Mouse (Mus musculus) layer of hippocampus, adult 8-10 months (tissue): Measurements from ENCODE around the gene Crybg3. TPM values are rescaled to one million over a fixed set of nuclear protein-coding genes. Genes with fewer than 3 reads are reported as not detected.

Experiments used
- DNase-seq, 2 experiments: peaks; one replicate each; pipeline ENCODE4 v3.0.0; 2022; ENCODE audit warnings: low spot score in 2 of 2
- total RNA-seq, 4 experiments: library from RNA; stranded (reverse); gene quantifications; 2 replicates each; pipeline ENCODE4 v1.2.4; 2022

Gene Crybg3
- total RNA-seq: 1 to 10 TPM; 4.2 to 6.6 (median 5.0) TPM

- peak in 1 of 2 experiments; percentile 24 for DNase-seq
Measured at GRCm38 (mm10) chr16:59600311-59601251, at the start of gene Crybg3. Crybg3 (minus strand) TSS chr16:59600979.

- no peak for DNase-seq
Measured at GRCm38 (mm10) chr16:59643766-59644165, 43.0 kb upstream of the Crybg3 start.

- no peak for DNase-seq
Measured at GRCm38 (mm10) chr16:59639985-59640384, 39.2 kb upstream of the Crybg3 start.

GRCm38 (mm10) chr16:59639102-59639691 is 38.4 kb upstream of the Crybg3 start, which contains the start of gene Arl6:
Arl6 (minus strand) TSS chr16:59639391.
- peak; percentile 91 to 95 for DNase-seq

GRCm38 (mm10) chr16:59634598-59634997 is 33.8 kb upstream of the Crybg3 start:
- DNase-seq: no peak

GRCm38 (mm10) chr16:59621554-59621953 is 20.8 kb upstream of the Crybg3 start:
- DNase-seq: no peak

- peak in 1 of 2 experiments; percentile 12 for DNase-seq
Measured at GRCm38 (mm10) chr16:59617167-59617566, 16.4 kb upstream of the Crybg3 start.

- no peak for DNase-seq
Measured at GRCm38 (mm10) chr16:59615675-59616074, 14.9 kb upstream of the Crybg3 start.

- DNase-seq: no peak
Measured at GRCm38 (mm10) chr16:59610750-59611149, 10.0 kb upstream of the Crybg3 start.

GRCm38 (mm10) chr16:59604078-59604781 is 3.5 kb upstream of the Crybg3 start:
- DNase-seq: peak in 1 of 2 experiments; percentile 21

GRCm38 (mm10) chr16:59599411-59600265 is 1.1 kb downstream of the Crybg3 start:
- no peak for DNase-seq

- no peak for DNase-seq
Measured at GRCm38 (mm10) chr16:59598997-59599396, 1.8 kb downstream of the Crybg3 start.

- no peak for DNase-seq
Measured at GRCm38 (mm10) chr16:59597256-59597655, 3.5 kb downstream of the Crybg3 start.

- no peak for DNase-seq
Measured at GRCm38 (mm10) chr16:59594714-59595113, 6.1 kb downstream of the Crybg3 start.

- DNase-seq: no peak
Measured at GRCm38 (mm10) chr16:59590790-59591189, 10.0 kb downstream of the Crybg3 start.

GRCm38 (mm10) chr16:59588351-59589025 is 12.3 kb downstream of the Crybg3 start:
- DNase-seq: no peak

- no peak for DNase-seq
Measured at GRCm38 (mm10) chr16:59587816-59588215, 13.0 kb downstream of the Crybg3 start.

GRCm38 (mm10) chr16:59586911-59587310 is 13.9 kb downstream of the Crybg3 start:
- DNase-seq: no peak

- no peak for DNase-seq
Measured at GRCm38 (mm10) chr16:59586276-59586675, 14.5 kb downstream of the Crybg3 start.

GRCm38 (mm10) chr16:59585706-59586244 is 15.0 kb downstream of the Crybg3 start:
- DNase-seq: no peak
